In genomic region chr2:44926683-44927481, GRCm38 (mm10) we compare ENCODE assay signal across 8 mouse cellular contexts. TPM values are rescaled to one million over a fixed set of nuclear protein-coding genes. Genes with fewer than 3 reads are reported as not detected.
DNase-seq lines count a peak whose midpoint lies in the region; ATAC-seq and TF ChIP-seq lines count a peak whose summit lies in the region.

No protein-coding gene starts in this region.

- H3K4me2 ChIP-seq in hindbrain, embryonic 12.5 days (replicated peaks), result peak overlapping the region; percentile 71

- peak overlapping the region; percentile 84 for H3K9ac ChIP-seq in hindbrain, embryonic 12.5 days

- peak overlapping the region; percentile 93 for H3K27ac ChIP-seq in hindbrain, embryonic 12.5 days

- no peaks in the 10 kb centered on the region for H3K36me3 ChIP-seq in hindbrain, embryonic 12.5 days

- POLR2A ChIA-PET in Patski (lab: Charles Lee), result interaction anchor here (1.1 kb wide), 1 partner anchor 186 kb away, joined by 4 read pairs; no protein-coding TSS in a partner anchor

- peak; percentile 49 for DNase-seq in Patski (ENCODE audit: low read depth, low spot score)
- DNase-seq in cerebellum, postnatal 10 days, result peak; percentile 93 to 95
- peak; percentile 83 to 88 for DNase-seq in frontal cortex, postnatal 10 days (ENCODE audit: low spot score in 2 of 2)
- peak; percentile 83 to 88 for DNase-seq in layer of hippocampus, postnatal 10 days (ENCODE audit: low spot score in 2 of 2)
- peak; percentile 95 for DNase-seq in lung, postnatal 10 days
- peak; percentile 87 for DNase-seq in ovary, postnatal 14 days (ENCODE audit: low spot score)
- peak; percentile 83 to 86 for DNase-seq in thymus, postnatal 10 days (ENCODE audit: low spot score in 2 of 2)

- TF ChIP-seq CTCF in Patski (IDR thresholded peaks at IDR 0.05), result no peak

- in situ Hi-C loops in Patski (cut with MboI; ENCODE audit: low pct_unique_long_range_greater_than_20kb), result loop anchor here (5.0 kb wide), 1 partner anchor 185 kb away; no protein-coding TSS in a partner anchor

- H3K4me1 ChIP-seq in hindbrain, embryonic 12.5 days, result no peaks in the 10 kb centered on the region

- no peaks in the 10 kb centered on the region for H3K27me3 ChIP-seq in Patski
- H3K27me3 ChIP-seq in hindbrain, embryonic 12.5 days, result no peaks in the 10 kb centered on the region

- peak; percentile 96 for ATAC-seq in Patski
- peak; percentile 97 for ATAC-seq in hindbrain, embryonic 12.5 days (ENCODE audit: low FRiP score)

- H3K9me3 ChIP-seq in hindbrain, embryonic 12.5 days (replicated peaks), result no peaks in the 10 kb centered on the region

- H3K4me3 ChIP-seq in hindbrain, embryonic 12.5 days, result peak overlapping the region; percentile 72

- CTCF ChIA-PET in Patski (lab: Charles Lee), result no interaction called here

- WGBS in hindbrain, embryonic 12.5 days, result under 1% methylated on average over 39 of the region's 95 CpGs

RNA-seq across cellular contexts. Expression of gene Gtdc1, which starts 0.6 kb away (rescaled TPM):
- 12.2 TPM for polyA plus RNA-seq in Patski (2021)
- polyA plus RNA-seq in hindbrain, embryonic 12.5 days (2016; fragmentation: Nextera tagmentation; extraction: Ambion mirVana), result 16.1 and 19.2 TPM in 2 replicates
- 10 to 100 TPM; 66.2 to 78.7 TPM for total RNA-seq in layer of hippocampus, postnatal 10 days (2021)

Comparison
In these comparisons a context has a peak if more than half of its experiments do, and no peak if none do; other contexts are left out.
1. Peak in every context shown above with its lines: DNase-seq, ATAC-seq, H3K4me3 ChIP-seq and H3K27ac ChIP-seq.